Mouse (Mus musculus) CD8-positive naive resting alpha-beta T cell, adult 2 months (primary cell): ENCODE results near the gene Cltc.

Experiments
- DNase-seq, 2 experiments: peaks; one replicate each; pipeline ENCODE4 v3.0.0; 2022; ENCODE audit warnings: low read depth in 2 of 2, low spot score in 2 of 2

The Cltc gene

GRCm38 (mm10) chr11:86650676-86651075 lies 106.7 kb downstream of the Cltc start:
- DNase-seq, result no peak

- DNase-seq, result no peak
These were observed 107.8 kb downstream of the Cltc start for GRCm38 (mm10) chr11:86649542-86649941.

- no peak for DNase-seq
These were observed 109.5 kb downstream of the Cltc start for GRCm38 (mm10) chr11:86647706-86648447.

- DNase-seq, result no peak
These were observed 110.4 kb downstream of the Cltc start for GRCm38 (mm10) chr11:86646885-86647459.

- no peak for DNase-seq
These were observed 111.1 kb downstream of the Cltc start for GRCm38 (mm10) chr11:86646136-86646834.

GRCm38 (mm10) chr11:86644553-86644952 lies 112.8 kb downstream of the Cltc start:
- DNase-seq, result no peak
